Mouse (Mus musculus): Measurements from ENCODE around the gene Smco3. TPM values are rescaled to one million over a fixed set of nuclear protein-coding genes. Genes with fewer than 3 reads are reported as not detected.
A peak's percentile ranks its signal among the peaks of the same experiment; 100 is the strongest.

Smco3 gene
- polyA plus RNA-seq, 1 experiment from 2014 or later: not detected

DNA sequence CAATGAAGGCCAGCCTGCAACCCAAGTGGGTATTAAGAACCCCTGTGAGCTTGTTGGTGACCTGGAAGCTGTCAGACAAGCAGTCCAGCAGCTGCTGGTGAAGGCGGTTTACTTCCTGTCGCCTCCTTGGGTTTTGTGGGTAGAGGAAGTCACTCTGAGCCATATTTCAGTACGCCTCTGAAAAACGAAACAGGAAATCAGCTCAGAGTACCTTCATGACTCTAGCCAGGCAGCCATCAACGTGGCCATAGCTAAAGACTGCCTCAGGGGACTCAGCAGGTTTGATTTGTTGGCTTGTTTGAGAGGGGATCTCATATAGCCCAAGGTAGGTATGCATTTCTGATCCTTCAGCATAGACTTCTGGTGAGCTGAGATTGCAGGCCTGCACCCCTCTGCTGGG, 3.5 kb downstream of the Smco3 start:
- H3K4me2 ChIP-seq (replicated peaks; ENCODE audit: low read depth, low read length): no peak overlapping the region
- no peaks in the 10 kb centered on the region for H3K27me3 ChIP-seq (ENCODE audit: control insufficient read depth, insufficient read depth, low read length)
- no peaks in the 10 kb centered on the region for H3K36me3 ChIP-seq (ENCODE audit: control insufficient read depth, insufficient read depth, low read length)
- H3K27ac ChIP-seq (ENCODE audit: low read depth, low read length): no peak overlapping the region
- no peak for ATAC-seq (ENCODE audit: low FRiP score)
- H3K9ac ChIP-seq (ENCODE audit: low read depth, low read length): no peak overlapping the region
- WGBS: 84% methylated on average over 5 of the region's 5 CpGs
- H3K4me1 ChIP-seq (replicated peaks; ENCODE audit: control insufficient read depth, insufficient read depth, low read length): no peaks in the 10 kb centered on the region
- no peaks in the 10 kb centered on the region for H3K9me3 ChIP-seq (ENCODE audit: control insufficient read depth, low read length)
- H3K4me3 ChIP-seq (ENCODE audit: low read depth, low read length): no peak overlapping the region
- no peak for DNase-seq (ENCODE audit: low spot score)

DNA sequence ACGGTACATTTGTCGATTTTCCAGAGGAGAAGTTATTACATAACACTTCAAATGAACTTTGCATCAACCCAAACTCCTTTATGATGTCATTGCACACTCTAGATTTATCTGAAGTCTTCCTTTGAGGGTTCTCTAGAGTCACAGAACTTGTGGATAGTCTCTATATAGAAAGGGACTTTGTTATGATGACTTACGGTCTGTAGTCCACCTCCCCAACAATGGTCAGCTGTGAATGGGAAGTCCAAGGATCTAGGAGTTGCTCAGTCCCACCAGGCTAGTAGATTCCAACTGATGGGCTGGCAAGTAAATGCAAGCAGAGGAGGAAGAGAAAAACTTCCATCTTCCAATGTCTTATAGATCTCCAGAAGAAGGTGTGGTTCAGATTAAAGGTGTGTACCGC, 6.6 kb downstream of the Smco3 start:
- 37% methylated on average over 4 of the region's 4 CpGs for WGBS
- H3K4me3 ChIP-seq (ENCODE audit: low read depth, low read length): peak overlapping the region; percentile 100
- no peaks in the 10 kb centered on the region for H3K9me3 ChIP-seq (ENCODE audit: control insufficient read depth, low read length)
- no peaks in the 10 kb centered on the region for H3K4me1 ChIP-seq (replicated peaks; ENCODE audit: control insufficient read depth, insufficient read depth, low read length)
- peak overlapping the region; percentile 65; the same call in 1 of the 2 replicates for H3K27ac ChIP-seq (ENCODE audit: low read depth, low read length)
- ATAC-seq (ENCODE audit: low FRiP score) (0 out of 2 replicates have a peak, but pooled peaks have one; percentile 6), DNase-seq (ENCODE audit: low spot score) (peak; percentile 15)
- no peaks in the 10 kb centered on the region for H3K27me3 ChIP-seq (ENCODE audit: control insufficient read depth, insufficient read depth, low read length)
- peak overlapping the region; percentile 71 for H3K9ac ChIP-seq (ENCODE audit: low read depth, low read length)
- H3K4me2 ChIP-seq (replicated peaks; ENCODE audit: low read depth, low read length): peak overlapping the region; percentile 52
- H3K36me3 ChIP-seq (ENCODE audit: control insufficient read depth, insufficient read depth, low read length): no peaks in the 10 kb centered on the region

DNA sequence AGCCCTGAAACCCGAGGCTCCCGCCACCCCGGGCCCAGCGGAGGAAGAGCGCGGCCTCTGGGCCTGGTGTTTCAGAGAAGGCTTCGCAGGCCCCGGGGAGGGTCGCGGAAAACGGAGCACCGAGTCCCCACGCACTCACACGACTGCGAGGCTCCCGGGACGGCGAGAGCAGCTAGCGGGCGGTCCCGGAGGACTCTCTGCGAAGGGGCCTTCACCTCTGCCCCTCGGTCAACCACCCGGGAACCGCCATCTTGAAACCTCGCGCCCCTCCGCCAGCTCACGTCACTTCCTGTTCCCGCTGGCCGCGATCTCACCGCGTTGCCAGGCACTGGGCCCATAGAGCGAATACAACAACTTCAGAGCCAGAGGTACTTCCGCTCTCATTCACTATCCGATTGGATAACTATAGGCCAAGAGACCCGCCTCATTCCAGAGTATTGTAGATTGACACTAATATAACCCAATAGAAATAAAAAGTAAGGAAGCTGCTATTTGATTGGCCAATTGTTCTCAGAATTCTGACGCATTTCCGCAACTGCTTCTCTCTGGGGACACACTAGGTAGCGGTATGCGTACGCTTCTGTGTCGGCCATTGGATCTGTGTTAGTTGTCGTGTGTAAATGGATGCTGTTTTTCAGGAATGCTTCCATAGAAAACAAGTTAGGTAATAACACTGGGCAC, 7.2 kb downstream of the Smco3 start, which contains the start of gene Wbp11:
Wbp11 (minus strand) TSS at position 353 of the 681 bp plus-strand sequence.
- under 1% methylated on average over 45 of the region's 45 CpGs for WGBS
- peak; percentile 100 for ATAC-seq (ENCODE audit: low FRiP score)

DNA sequence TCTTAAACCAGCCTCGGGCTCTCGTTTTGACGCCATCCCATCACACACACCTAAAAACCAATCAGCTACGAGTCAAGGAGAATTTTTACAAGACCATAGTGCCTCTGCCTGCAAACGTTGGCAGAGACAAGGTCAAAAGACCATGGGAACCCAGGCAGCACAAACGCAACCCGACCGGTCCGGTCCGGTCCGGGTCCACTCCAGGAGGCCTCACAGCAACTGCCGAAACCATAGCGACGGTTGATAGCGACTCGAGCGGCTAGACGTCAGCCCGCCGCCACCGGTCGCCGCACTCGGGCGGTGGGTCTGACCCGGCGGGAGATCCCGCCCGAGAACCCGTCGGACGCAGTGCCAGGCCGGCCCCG, 7.8 kb downstream of the Smco3 start, which contains the start of gene BC049715:
BC049715 (plus strand) TSS at position 111 of the 365 bp plus-strand sequence.
- Histone ChIP-seq H3K9me3 (ENCODE audit: control insufficient read depth, low read length) (no peaks in the 10 kb centered on the region), H3K4me3 (ENCODE audit: low read depth, low read length) (peak within 1 kb of the TSS; percentile 100), H3K4me2 (replicated peaks; ENCODE audit: low read depth, low read length) (peak within 1 kb of the TSS; percentile 60), H3K4me1 (replicated peaks; ENCODE audit: control insufficient read depth, insufficient read depth, low read length) (no peaks in the 10 kb centered on the region), H3K27ac (ENCODE audit: low read depth, low read length) (peak within 1 kb of the TSS; percentile 65), H3K36me3 (ENCODE audit: control insufficient read depth, insufficient read depth, low read length) (peaks cover 2% of the 10 kb centered on the region; the same call in 1 of the 2 replicates), H3K9ac (ENCODE audit: low read depth, low read length) (peak within 1 kb of the TSS; percentile 98), H3K27me3 (ENCODE audit: control insufficient read depth, insufficient read depth, low read length) (no peaks in the 10 kb centered on the region)
- no peak for ATAC-seq (ENCODE audit: low FRiP score)
- under 1% methylated on average over 25 of the region's 34 CpGs for WGBS
- no peak for DNase-seq (ENCODE audit: low spot score)

More for the DNA sequence above, 7.2 kb downstream of the Smco3 start, which contains the start of gene Wbp11:
- H3K36me3 ChIP-seq (ENCODE audit: control insufficient read depth, insufficient read depth, low read length): no peaks in the 10 kb centered on the region
- peak within 1 kb of the TSS; percentile 100 for H3K4me3 ChIP-seq (ENCODE audit: low read depth, low read length)
- peak within 1 kb of the TSS; percentile 60 for H3K4me2 ChIP-seq (replicated peaks; ENCODE audit: low read depth, low read length)
- H3K9me3 ChIP-seq (ENCODE audit: control insufficient read depth, low read length): no peaks in the 10 kb centered on the region
- H3K4me1 ChIP-seq (replicated peaks; ENCODE audit: control insufficient read depth, insufficient read depth, low read length): no peaks in the 10 kb centered on the region
- H3K27ac ChIP-seq (ENCODE audit: low read depth, low read length): peak within 1 kb of the TSS; percentile 65
- no peaks in the 10 kb centered on the region for H3K27me3 ChIP-seq (ENCODE audit: control insufficient read depth, insufficient read depth, low read length)
- peak; percentile 95 for DNase-seq (ENCODE audit: low spot score)
- peak within 1 kb of the TSS; percentile 98 for H3K9ac ChIP-seq (ENCODE audit: low read depth, low read length)

DNA sequence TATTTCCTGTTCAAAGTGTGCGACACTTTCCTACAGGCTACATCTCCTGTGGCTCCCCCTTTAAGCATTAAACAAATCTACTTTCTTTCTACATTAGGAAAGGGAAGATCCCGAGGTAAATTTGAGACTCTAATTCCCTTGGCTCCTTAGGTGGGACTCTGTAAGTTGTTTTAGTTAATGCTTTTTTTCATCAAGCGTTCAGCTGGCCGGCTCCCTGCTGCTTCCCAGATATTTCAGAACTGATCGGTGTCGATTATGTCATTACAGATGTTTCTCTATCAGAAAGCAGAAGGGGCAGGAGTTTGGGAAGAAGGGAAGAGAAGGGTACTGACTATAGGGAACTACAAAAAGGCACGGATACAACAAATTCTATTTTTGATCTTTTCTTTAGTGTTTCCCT, 8.1 kb downstream of the Smco3 start:
- H3K36me3 ChIP-seq (ENCODE audit: control insufficient read depth, insufficient read depth, low read length): peaks cover 3% of the 10 kb centered on the region; the same call in 1 of the 2 replicates
- no peaks in the 10 kb centered on the region for H3K9me3 ChIP-seq (ENCODE audit: control insufficient read depth, low read length)
- 19% methylated on average over 7 of the region's 7 CpGs for WGBS
- ATAC-seq (ENCODE audit: low FRiP score) (no peak), DNase-seq (ENCODE audit: low spot score) (no peak)
- no peak overlapping the region for H3K27ac ChIP-seq (ENCODE audit: low read depth, low read length)
- H3K27me3 ChIP-seq (ENCODE audit: control insufficient read depth, insufficient read depth, low read length): no peaks in the 10 kb centered on the region
- H3K4me2 ChIP-seq (replicated peaks; ENCODE audit: low read depth, low read length): peak overlapping the region; percentile 60
- H3K9ac ChIP-seq (ENCODE audit: low read depth, low read length): peak overlapping the region; percentile 98
- peak overlapping the region; percentile 100 for H3K4me3 ChIP-seq (ENCODE audit: low read depth, low read length)
- H3K4me1 ChIP-seq (replicated peaks; ENCODE audit: control insufficient read depth, insufficient read depth, low read length): no peaks in the 10 kb centered on the region

DNA sequence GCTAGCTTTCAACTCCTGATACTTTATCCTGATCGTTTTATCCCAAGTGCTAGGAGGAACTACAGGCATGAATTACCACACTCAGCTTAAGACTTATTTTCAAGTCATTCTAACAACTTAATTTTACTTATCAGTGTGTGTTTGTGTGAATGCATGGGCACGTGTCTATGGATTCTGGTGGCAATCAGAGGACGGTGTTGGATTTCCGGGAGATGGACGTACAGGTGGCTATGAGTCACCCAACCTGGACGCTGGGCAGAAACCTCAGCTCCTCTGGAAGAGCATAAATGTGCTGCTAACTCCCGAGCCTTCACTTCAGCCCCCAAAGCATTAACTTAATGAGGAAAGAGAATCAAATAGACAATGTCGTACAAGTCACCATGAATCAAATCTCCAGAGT, 10.3 kb downstream of the Smco3 start:
- peaks cover 19% of the 10 kb centered on the region for H3K36me3 ChIP-seq (ENCODE audit: control insufficient read depth, insufficient read depth, low read length)
- no peaks in the 10 kb centered on the region for H3K27me3 ChIP-seq (ENCODE audit: control insufficient read depth, insufficient read depth, low read length)
- H3K4me1 ChIP-seq (replicated peaks; ENCODE audit: control insufficient read depth, insufficient read depth, low read length): no peaks in the 10 kb centered on the region
- DNase-seq (ENCODE audit: low spot score): no peak
- 95% methylated on average over 8 of the region's 8 CpGs for WGBS
- H3K4me3 ChIP-seq (ENCODE audit: low read depth, low read length): no peak overlapping the region
- no peak overlapping the region for H3K27ac ChIP-seq (ENCODE audit: low read depth, low read length)
- no peak for ATAC-seq (ENCODE audit: low FRiP score)
- no peak overlapping the region for H3K4me2 ChIP-seq (replicated peaks; ENCODE audit: low read depth, low read length)
- no peak overlapping the region for H3K9ac ChIP-seq (ENCODE audit: low read depth, low read length)
- no peaks in the 10 kb centered on the region for H3K9me3 ChIP-seq (ENCODE audit: control insufficient read depth, low read length)

DNA sequence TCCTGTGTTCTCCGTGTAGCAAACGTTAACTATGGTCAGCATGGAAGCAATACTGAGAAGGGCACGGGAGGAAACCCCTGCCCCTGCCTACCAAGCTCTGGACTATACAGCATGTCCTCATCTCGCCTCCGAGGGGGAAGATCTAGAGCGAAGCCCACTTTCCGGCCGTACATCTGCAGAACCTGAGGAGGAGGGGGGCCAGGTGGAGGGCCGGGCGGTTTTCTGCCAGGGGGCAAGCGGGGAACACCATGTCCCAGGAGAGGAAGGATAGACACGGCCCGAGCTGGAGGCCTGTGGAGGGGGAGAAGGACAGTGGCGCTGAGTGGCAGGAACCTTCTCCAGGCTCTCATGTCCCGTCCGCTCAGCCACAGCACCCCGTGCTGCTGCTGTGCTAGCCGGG, 14.2 kb downstream of the Smco3 start:
- Histone ChIP-seq H3K4me3 (ENCODE audit: low read depth, low read length) (no peak overlapping the region), H3K4me2 (replicated peaks; ENCODE audit: low read depth, low read length) (no peak overlapping the region), H3K36me3 (ENCODE audit: control insufficient read depth, insufficient read depth, low read length) (peaks cover 26% of the 10 kb centered on the region), H3K27me3 (ENCODE audit: control insufficient read depth, insufficient read depth, low read length) (no peaks in the 10 kb centered on the region), H3K9me3 (ENCODE audit: control insufficient read depth, low read length) (no peaks in the 10 kb centered on the region), H3K4me1 (replicated peaks; ENCODE audit: control insufficient read depth, insufficient read depth, low read length) (no peaks in the 10 kb centered on the region), H3K27ac (ENCODE audit: low read depth, low read length) (no peak overlapping the region), H3K9ac (ENCODE audit: low read depth, low read length) (no peak overlapping the region)
- WGBS: 94% methylated on average over 18 of the region's 18 CpGs
- ATAC-seq (ENCODE audit: low FRiP score): no peak
- no peak for DNase-seq (ENCODE audit: low spot score)

DNA sequence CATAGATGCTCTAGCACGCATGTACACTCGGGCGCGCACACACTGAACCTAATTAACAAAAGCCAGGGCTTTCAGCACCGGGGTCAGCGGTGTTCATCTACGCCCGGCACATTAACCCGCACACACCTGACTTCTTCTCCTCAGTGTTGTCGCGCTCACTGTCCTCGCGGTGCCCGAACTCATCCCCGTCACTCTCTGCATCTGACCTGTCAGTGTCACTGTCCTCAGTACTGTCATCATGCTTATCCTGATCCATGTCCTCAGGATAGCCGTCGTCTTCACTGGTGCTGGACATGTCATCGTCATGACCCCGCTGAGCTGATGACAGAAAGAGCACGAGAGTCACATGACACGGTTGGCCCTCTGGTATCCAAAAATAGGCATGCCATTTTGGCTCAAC, 14.9 kb downstream of the Smco3 start:
- no peaks in the 10 kb centered on the region for H3K27me3 ChIP-seq (ENCODE audit: control insufficient read depth, insufficient read depth, low read length)
- H3K4me2 ChIP-seq (replicated peaks; ENCODE audit: low read depth, low read length): no peak overlapping the region
- no peak overlapping the region for H3K27ac ChIP-seq (ENCODE audit: low read depth, low read length)
- no peaks in the 10 kb centered on the region for H3K4me1 ChIP-seq (replicated peaks; ENCODE audit: control insufficient read depth, insufficient read depth, low read length)
- no peak for DNase-seq (ENCODE audit: low spot score)
- ATAC-seq (ENCODE audit: low FRiP score): no peak
- H3K9me3 ChIP-seq (ENCODE audit: control insufficient read depth, low read length): no peaks in the 10 kb centered on the region
- H3K9ac ChIP-seq (ENCODE audit: low read depth, low read length): no peak overlapping the region
- peaks cover 29% of the 10 kb centered on the region for H3K36me3 ChIP-seq (ENCODE audit: control insufficient read depth, insufficient read depth, low read length)
- WGBS: 95% methylated on average over 21 of the region's 21 CpGs
- H3K4me3 ChIP-seq (ENCODE audit: low read depth, low read length): no peak overlapping the region

DNA sequence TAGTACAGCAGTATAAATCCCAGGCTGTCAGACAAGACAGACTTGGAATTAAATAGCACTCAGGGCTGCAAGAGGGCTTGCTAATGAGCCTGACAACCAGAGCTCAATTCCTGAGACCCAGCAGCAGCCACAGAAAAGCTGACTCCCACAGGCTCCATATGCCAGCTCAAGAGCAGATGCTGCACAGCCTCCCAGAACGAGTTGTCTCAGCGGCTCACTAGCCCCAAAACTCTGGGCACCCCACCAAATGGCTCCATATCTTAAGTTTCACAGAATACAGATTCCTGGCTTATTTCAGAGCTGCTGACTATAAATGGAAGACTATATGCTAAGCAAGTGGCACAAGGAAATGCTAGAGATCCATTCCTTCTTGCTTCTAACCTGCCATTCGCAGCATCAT, 17.7 kb downstream of the Smco3 start:
- Histone ChIP-seq H3K9me3 (ENCODE audit: control insufficient read depth, low read length) (no peaks in the 10 kb centered on the region), H3K4me2 (replicated peaks; ENCODE audit: low read depth, low read length) (no peak overlapping the region), H3K36me3 (ENCODE audit: control insufficient read depth, insufficient read depth, low read length) (peaks cover 31% of the 10 kb centered on the region), H3K4me1 (replicated peaks; ENCODE audit: control insufficient read depth, insufficient read depth, low read length) (no peaks in the 10 kb centered on the region), H3K4me3 (ENCODE audit: low read depth, low read length) (no peak overlapping the region), H3K27ac (ENCODE audit: low read depth, low read length) (no peak overlapping the region), H3K27me3 (ENCODE audit: control insufficient read depth, insufficient read depth, low read length) (no peaks in the 10 kb centered on the region), H3K9ac (ENCODE audit: low read depth, low read length) (no peak overlapping the region)
- WGBS: 91% methylated on average over 3 of the region's 3 CpGs
- no peak for ATAC-seq (ENCODE audit: low FRiP score)
- DNase-seq (ENCODE audit: low spot score): no peak
